Mouse (Mus musculus) MN1 (cell line): ENCODE measurements around the gene Gm3625.

Experiments
- DNase-seq: peaks from one replicate; pipeline ENCODE4 v3.0.0-alpha.2; 2016; ENCODE audit warnings: low spot score

Gm3625 gene

DNA sequence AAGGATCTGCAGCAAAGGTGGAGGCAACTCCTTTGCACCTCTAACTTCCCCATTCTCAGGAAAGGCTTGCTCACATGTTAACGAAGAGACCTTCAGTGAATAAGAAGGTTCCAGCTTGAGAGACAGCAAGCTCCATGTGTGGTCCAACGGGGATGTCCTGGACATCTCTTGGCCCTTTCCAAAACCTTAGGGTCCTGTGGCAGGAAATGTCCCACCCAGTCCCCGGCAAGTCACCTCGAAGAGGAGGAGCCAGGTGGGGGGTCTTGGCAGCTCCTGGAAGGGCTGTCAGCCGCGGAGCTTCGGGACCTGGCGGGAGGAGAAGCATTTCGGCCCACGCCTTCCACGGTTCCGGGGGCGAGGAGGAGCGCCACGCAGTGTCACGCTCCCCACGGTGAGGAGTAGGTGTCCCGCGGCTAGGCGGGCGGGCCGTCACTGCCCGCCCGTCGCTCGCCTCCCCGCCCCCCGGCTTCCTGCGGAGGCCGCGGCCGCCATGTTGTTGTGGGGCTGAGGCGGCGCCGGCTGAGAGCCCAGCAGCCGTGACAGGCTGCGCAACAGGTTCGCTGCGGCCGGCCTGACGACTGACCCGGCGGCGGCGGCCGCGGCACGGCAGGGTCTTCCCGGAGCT, at the start of gene Gm3625, which contains the start of gene Itsn2:
Gene Gm3625, minus strand, starts transcription at position 387 of the 625 bp plus-strand sequence.
Gene Itsn2, plus strand, starts transcription at position 98 of the 625 bp plus-strand sequence.
- DNase-seq, result peak; percentile 80

DNA sequence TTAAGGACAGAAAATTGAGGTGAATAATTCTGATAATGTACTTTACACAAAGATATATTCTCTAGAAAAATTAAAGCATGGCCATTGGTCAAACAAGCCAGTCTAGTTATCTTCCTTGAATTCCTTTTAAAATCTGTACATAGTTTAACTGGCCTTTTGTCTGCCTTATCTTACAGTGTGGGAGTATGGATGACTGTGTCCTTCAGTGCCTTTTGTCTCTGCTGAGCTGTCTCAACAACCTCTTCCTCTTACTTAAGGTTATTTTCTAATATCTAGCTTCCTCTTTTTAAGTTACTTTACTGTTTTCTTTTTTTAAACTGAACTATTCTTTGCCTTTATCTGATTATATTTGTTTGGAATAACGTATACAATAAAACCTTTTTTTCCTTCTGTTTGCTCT, 48.0 kb upstream of the Gm3625 start:
- no peak for DNase-seq

DNA sequence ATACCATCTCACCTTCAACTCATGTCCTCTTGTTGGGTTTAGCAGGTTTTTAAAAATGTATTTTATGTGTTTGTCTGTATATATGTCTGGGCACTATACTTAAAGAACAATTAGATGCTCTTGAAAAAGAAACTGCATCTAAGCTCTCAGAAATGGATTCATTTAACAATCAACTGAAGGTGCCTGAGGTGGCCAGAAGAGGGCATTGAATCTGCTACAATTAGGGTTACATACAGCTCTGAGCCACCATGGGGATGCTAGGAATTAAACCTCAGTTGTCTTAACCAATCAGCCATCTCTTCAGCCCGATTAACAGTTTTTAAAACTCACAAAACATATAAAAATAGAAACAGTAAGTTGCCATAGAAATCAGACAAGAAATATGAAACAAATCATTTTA, 45.7 kb upstream of the Gm3625 start:
- DNase-seq, result no peak

DNA sequence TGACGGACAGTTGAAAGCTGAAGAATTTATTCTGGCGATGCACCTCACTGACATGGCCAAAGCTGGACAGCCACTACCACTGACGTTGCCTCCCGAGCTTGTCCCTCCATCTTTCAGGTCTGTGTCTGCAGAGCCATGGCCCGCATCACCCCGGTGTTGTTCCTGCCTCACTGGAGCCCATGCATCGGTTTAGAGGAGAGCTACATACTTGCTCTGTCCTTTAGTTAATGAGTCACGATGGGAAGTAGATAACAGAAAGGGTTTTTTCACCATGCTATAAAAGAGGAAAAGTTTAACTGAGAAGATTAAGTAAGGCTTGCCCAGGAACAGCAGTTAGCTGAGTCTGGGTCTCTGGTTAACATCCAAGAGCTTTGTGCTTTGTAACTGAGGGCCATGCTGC, 40.2 kb upstream of the Gm3625 start:
- DNase-seq, result no peak

DNA sequence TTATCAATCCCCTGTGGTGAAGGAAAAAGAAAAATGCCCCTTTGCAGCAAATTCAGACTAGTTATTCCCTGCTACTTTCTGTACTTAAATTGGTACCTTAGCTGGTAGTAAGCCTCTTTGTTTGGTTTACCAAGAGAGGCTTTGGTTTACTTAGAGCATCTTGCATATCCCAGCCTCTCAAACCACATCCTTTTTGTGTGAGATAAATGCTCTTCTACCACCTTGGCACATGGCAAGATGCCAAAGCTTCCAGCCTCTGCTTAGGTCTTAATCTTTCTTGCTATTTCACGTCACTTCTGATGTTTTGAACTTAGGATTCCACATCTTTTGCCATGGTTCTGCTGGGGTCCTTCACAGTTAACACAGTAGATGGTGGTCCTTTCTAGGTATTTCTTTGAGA, 31.5 kb upstream of the Gm3625 start:
- DNase-seq, result no peak

DNA sequence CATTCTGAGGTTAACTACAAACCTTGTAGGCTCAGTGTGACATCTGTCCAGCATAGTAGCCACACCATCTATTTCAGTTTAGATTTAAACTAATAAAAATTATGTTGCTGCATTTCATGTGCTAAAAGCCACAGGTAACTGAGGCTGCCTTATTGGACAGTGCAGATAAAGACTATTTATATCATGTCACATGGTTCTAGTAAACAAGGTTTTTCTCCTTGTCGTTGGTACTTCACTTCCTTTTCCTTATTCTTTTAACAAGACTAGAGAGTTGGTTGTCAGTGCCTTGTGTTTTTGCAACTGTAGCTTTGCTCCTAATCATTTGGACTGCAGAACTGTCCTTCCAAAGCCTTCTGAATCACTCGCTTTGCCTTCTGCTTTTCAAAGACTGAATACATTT, 22.0 kb upstream of the Gm3625 start:
- no peak for DNase-seq

DNA sequence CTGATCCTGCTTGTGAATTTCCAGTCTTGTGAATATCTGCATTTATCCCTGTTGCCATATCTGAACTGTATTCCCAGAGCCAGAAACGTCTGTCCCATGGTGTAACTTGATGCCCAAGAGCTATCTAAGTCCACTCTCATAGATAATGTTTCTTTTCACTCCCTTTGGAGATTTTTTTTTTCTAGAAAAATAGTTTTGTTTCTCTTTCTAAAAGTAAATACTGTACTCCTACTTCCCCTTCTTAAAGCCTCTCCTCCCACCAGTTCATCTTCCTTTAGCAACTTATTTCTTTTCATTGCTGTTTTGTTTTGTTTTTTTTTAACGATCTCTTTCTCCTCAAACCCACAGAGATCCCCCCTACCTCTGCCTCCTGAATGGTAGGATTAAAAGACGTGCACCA, 13.9 kb upstream of the Gm3625 start:
- no peak for DNase-seq

DNA sequence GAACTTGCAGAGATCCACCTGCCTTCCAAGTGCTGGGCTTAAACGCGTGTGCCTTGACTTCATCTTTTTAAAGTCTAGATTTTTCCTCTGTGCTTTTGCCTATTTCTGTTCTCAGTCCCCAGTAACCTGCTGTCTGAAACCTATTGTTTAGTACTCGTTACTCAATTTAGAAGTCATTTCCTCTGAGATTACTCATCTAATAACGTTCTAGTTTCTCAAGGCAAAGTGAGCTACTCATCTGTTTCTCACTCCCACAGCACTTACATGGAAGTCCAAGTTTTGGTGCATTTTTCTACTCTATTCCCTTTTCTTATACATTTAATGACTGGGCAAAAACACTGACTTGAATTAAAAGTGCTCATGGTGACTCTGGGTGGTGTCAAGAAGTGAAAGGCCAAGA, 7.0 kb upstream of the Gm3625 start:
- no peak for DNase-seq

DNA sequence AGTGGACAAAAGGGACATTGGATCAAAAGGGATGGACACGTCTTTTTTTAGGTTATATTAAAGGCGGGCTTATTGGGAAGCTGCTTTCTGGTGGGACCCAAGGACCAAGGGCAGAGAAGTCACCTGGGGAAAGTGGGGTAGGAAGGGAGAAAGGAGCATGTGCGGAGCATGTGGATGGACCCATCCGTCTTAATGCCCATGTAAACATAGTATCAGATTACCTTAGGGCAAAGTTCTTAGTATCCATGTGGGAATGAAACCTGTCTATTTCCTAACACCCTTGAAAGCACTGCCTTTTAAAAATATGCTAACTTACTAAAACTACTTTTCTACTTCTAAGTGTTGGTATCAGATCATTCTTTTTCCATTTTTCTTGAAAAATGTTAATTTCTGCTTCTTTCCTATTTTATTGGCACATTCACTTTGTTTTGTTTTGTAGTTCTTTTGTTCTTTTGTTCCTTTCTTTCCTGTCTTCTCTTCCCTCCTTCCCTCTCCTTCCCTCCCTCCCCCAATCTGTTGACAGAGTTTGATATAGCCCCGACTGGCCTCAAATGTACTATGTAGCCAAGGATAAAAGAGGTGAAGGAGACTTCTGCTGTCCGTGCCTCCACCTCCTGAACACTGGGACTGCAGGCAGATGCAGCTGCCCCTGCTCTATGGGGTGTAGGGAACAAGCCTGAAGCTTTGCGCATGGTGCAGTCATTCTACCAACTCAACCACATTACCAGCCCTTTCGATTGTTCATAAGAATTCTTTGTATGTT, 6.1 kb upstream of the Gm3625 start:
- DNase-seq, result no peak

DNA sequence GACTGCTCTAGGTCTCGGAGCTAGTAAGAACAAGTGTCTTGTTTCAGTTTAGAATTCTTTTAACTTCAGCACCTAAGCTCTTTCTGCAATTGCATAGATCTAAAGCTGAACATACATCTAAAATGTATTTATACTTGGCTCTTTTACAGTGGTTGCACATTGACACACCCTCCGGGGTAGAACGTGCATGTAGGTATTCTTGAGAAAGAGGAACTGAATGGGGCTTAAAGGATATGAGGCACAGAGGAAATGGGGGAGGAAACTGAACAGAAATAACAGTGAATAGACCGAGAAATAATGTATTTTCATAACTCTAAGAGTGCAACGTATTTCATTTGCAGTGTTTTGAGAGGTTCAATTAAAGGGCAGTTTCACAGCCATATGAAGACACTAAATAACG, 2.3 kb upstream of the Gm3625 start:
- no peak for DNase-seq

DNA sequence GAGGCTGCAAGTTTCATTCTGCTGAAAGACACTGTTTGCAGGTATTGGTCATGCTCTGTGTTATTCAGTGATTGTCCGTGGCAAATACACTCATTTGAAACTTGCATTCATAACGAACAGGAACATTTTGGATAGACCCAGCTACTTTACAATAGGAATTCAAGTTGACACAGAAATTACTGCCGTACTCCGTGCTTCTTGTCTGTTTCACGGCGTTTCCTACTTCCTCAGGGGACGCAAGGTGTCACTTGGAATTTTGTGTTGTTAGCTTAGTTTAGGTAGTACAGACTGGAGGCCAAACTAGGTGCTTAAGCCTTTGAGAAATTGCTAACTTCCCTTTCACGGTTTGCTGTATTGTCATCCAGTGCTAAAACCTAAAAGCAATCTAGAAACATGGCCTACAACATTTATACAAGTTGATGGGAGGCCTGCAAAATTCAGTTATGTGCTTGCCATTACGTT, 1.2 kb upstream of the Gm3625 start:
- DNase-seq, result no peak

DNA sequence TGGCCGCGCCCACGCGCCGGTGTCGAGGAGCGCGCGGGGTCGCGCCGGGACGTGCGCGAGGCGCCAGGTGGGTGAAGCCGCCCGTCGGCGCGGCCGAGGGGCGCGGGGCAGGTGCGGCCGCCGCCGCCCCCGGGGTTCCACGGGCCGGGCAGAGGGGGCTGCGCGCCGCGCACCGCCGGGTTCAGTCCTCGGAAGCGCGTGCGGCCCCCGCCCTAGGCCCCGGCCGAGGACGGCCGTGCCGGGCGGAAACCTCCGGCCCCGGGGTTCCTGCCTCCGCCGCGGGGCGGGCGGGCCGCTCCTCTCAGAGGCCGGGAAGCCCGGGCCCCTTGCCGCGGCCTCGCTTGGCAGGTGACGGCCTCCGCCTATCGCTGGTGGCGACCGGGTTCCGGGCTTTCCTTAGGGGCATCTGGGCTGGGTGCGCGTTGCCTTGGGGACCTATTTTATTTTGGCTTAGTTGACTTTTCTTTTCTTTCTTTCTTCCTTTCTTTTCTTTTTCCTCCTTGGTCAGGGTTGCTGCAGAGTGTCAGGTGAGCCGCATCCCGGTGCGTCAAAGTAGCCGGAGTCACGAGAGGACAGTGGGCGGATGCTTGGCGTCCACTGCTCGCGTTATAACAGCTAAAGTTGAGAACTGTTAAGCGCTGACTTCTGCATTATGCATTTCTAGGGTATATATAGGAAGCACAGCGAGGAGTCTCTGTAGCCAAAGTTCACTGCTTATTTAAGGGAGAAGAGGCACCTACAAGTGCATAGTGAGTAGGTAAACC, 621 bp upstream of the Gm3625 start:
- DNase-seq, result peak; percentile 61

DNA sequence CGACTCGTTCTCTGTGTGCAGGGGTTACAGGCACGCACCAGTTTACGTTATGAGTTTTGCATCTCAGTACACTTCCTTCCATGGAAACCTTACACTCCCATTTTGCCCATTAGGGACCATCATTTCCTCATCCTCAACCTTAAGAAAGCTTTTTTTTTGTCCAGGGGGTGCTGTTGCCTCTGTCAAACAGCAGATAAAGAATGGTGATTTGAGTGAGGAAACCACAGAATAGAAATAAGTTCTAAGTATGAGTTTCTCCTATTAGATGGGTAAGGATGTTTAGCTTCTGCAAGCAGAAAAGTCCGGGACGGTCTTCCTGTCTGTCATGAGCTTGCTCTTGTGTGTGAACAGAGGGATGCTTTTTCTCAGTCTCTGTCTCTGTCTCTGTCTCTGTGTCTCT, 702 bp downstream of the Gm3625 start:
- DNase-seq, result peak; percentile 28

DNA sequence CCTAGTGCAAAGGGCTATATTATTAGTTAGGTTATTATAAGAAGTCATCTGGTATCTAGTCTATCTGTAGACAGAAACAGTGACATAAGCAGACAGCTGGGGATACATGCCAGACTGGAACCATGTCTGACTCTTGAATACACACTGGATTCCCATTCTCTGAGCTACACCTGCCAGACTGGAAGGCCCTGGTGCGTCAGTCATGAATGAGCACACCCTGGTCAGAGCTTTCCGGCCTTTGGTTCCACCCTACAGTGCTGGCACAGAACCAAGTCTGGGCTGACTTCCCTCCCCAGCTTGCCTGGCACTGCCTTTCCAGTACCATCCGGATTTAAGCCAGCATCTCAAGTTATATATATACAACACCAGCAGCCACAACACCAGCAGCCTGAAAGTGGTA, 4.1 kb downstream of the Gm3625 start:
- DNase-seq, result peak; percentile 24

DNA sequence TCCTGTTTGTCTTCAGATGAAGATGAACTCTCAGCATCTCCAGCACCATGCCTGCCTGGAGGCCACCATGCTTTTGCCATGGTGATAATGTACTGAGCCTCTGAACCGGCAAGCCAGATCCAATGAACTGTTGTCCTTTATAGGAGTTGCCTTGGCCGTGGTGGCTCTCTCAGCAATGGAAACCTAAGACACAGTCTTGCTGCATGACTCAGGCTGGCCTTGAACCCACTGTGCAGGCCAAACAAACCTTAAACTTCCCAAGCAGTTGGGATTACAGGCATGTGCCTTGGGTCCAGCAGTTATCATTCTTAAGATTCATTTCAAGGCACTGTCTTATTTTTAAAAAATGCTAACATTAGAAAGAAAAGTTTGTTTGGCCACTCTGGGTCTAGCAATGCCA, 4.9 kb downstream of the Gm3625 start:
- no peak for DNase-seq

DNA sequence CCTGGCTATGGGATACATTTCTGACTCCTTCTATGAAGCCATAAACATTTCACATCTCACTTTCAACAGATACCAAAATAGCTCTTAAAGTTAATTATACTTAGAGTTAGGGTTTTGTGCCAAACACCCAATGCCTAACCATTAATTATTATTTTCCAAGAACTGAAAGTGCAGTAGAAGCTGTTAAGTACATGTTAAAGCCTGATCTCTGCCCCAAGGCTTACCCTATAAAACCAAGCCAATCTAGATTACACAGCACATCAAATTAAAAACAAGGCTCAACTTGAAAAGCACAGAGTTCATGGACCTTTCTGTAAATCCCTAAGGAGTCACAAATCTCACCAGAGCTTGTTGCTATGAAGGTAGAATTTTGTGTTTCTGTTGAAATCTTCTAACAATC, 10.4 kb downstream of the Gm3625 start:
- DNase-seq, result no peak

DNA sequence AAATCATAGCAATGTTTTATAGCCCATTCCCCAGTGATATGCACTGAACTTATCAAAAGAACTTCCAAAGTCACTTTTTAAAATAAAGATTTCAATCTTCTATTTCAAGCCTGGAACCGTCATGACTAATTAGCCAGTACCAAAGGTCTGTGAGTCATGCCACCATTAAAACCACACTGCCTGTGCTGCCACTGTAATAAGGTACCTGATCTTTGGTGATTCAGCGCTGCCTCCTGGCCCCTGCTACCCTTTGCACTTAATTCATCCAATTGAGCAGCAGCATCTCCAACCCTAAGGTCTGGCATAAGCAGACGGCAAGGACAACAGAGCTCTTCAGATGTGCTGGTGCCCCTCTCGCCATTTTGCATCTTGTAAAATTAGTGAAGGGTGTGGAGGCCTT, 18.7 kb downstream of the Gm3625 start:
- peak; percentile 14 for DNase-seq

DNA sequence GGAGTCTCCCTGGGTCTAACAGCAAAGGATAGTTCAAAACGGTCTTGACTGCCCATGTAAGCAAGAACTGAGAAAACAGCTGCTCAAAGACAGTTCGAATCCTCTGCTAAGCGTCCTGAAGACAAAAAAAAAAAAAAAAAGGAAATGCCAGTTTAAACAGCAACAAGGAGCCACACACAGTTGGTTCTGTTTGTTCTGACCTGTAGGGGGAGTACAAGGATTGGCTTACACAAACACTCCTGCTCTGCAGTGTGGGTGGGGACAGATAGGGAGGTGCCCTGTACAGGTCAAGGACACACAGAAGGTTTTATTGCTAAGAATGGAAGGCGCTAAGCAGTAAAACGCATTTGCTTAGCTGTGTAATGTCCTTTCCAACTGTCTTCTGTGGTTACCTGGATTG, 20.9 kb downstream of the Gm3625 start:
- peak; percentile 56 for DNase-seq

DNA sequence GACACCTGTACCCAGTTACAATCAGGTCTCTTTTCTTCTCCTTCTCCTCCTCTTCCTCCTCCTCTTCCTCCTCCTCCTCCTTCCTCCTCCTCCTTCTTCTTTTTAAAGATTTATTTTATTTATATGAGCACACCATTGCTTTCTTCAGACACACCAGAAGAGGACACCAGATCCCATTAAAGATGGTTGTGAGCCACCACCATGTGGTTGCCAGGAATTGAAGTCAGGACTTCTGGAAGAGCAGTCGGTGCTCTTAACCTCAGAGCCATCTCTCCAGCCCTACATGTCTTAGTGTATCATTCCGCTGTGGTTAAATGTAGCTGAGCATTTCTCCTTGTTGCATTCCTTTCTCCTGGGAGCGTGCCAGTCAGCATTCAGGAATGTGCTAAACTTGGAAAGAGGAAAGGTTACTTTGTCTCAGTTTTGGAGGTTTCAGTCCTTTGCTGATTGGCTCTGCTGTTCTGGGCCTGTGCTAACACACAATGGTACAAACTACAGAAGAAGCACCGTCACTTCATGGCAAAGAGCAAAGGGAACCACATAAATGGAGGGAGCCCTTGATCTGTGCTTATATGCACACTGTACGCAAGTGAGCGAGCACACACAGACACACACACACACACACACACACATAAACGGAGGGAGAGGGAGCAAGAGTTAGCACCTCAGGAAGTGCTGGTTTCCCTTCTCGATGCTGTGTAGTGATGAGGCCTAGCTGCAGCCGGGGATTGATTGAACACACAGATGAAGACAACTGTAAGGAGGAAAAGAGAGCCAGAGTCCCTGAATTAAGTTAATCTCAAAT, 34.0 kb downstream of the Gm3625 start:
- DNase-seq, result no peak

DNA sequence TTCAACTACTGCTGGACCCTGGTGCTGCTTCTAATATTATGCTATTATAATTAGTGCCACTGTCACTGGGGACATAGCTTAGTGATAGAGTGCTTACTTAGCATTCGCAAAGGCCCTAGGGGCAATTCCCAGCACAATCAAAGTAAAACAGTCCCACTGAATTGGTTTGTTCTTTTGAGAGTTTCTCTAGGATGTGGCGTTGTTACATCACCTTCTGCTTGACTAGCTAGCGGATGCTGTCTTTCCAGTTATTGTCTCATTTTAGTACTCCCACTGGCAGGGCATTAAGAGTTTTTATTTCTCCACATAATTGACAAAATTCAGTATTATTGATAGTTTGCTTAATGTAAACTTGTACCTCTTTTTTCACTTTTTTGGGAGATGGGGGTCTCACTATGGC, 34.7 kb downstream of the Gm3625 start:
- DNase-seq, result no peak

DNA sequence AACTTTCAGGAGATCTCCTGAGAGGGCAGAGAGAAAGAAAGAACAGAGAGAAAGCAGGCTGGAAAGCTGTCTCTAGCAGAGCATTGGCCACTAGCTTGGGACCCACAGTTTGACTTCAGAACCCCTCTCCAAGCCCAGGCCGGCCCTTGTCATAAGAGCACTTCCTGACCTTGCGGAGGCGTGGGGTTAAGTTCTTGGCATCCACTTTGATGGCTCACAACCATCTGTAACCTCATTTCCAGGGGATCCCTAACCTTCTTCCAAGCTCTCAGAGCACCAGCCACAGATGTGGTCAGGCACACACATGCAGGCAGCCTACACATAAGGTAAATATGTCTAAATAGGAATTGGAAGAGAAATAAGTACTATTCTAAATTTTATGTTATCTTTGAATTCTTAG, 35.3 kb downstream of the Gm3625 start:
- DNase-seq, result no peak

DNA sequence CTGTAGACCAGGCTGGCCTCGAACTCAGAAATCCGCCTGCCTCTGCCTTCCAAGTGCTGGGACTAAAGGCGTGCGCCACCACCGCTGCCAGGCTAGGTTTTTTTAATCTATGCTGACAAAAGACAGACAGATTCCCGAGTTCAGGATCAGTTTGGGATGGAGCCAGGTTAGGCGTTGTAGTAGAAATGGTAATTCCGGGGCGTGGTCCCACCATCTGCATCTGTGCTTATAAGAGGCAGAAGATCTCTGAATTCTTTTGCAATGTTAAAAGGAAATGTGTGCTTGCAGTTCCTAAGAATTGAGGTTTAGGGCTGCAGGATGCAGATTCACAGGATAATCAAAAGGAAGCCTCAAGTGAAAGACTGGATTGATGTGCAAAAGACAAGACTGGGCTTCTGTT, 35.8 kb downstream of the Gm3625 start:
- DNase-seq, result peak; percentile 31
